Mouse (Mus musculus): ENCODE results near the gene Gipr. TPM values are rescaled to one million over a fixed set of nuclear protein-coding genes. Genes with fewer than 3 reads are reported as not detected.

Gene Gipr
- total and polyA plus RNA-seq, 2 experiments = not detected

- Histone ChIP-seq H3K36me3 (ENCODE audit: control insufficient read depth, insufficient read depth, low read length) (no peaks in the 10 kb centered on the region), H3K4me3 (ENCODE audit: insufficient read depth, low read depth, low read length) (no peak overlapping the region), H3K79me2 (ENCODE audit: control insufficient read depth, insufficient read depth, low read length) (no peaks in the 10 kb centered on the region), H3K4me1 (ENCODE audit: control insufficient read depth, insufficient read depth, low read length) (0 out of 2 replicates have a peak, but pooled peaks cover 2% of the 10 kb centered on the region), H3K27ac (replicated peaks; ENCODE audit: insufficient read depth, low read depth, low read length) (no peak overlapping the region), H3K9ac (ENCODE audit: low read depth, low read length) (no peak overlapping the region), H3K27me3 (ENCODE audit: control insufficient read depth, insufficient read depth, low read length) (peaks cover 16% of the 10 kb centered on the region)
- TF ChIP-seq POLR2A (IDR thresholded peaks at IDR 0.05; ENCODE audit: extremely low read depth, insufficient read depth, low read length) = no peak
- TF ChIP-seq CTCF (IDR thresholded peaks at IDR 0.05; ENCODE audit: low read depth, low read length) = no peak
- WGBS = 83% methylated on average over 7 of the region's 7 CpGs
- DNase-seq (ENCODE audit: extremely low read depth, low read depth, low spot score) = no peak
These were observed 11.3 kb upstream of the Gipr start for GRCm38 (mm10) chr7:19177216-19177615.

- Histone ChIP-seq H3K27me3 (ENCODE audit: control insufficient read depth, insufficient read depth, low read length) (peaks cover 16% of the 10 kb centered on the region), H3K4me1 (ENCODE audit: control insufficient read depth, insufficient read depth, low read length) (no peaks in the 10 kb centered on the region), H3K36me3 (ENCODE audit: control insufficient read depth, insufficient read depth, low read length) (no peaks in the 10 kb centered on the region), H3K27ac (replicated peaks; ENCODE audit: insufficient read depth, low read depth, low read length) (no peak overlapping the region), H3K4me3 (ENCODE audit: insufficient read depth, low read depth, low read length) (no peak overlapping the region), H3K79me2 (ENCODE audit: control insufficient read depth, insufficient read depth, low read length) (no peaks in the 10 kb centered on the region), H3K9ac (ENCODE audit: low read depth, low read length) (no peak overlapping the region)
- TF ChIP-seq CTCF (IDR thresholded peaks at IDR 0.05; ENCODE audit: low read depth, low read length) (no peak), POLR2A (IDR thresholded peaks at IDR 0.05; ENCODE audit: extremely low read depth, insufficient read depth, low read length) (no peak)
- no peak for DNase-seq (ENCODE audit: extremely low read depth, low read depth, low spot score)
- 12% methylated on average over 21 of the region's 21 CpGs for WGBS
These were observed 10.6 kb upstream of the Gipr start for GRCm38 (mm10) chr7:19176516-19176947.

- H3K27me3 ChIP-seq (ENCODE audit: control insufficient read depth, insufficient read depth, low read length) = peaks cover 16% of the 10 kb centered on the region
- no peak for TF ChIP-seq CTCF (IDR thresholded peaks at IDR 0.05; ENCODE audit: low read depth, low read length)
- TF ChIP-seq POLR2A (IDR thresholded peaks at IDR 0.05; ENCODE audit: extremely low read depth, insufficient read depth, low read length) = no peak
- 8% methylated on average over 30 of the region's 30 CpGs for WGBS
These were observed 10.0 kb upstream of the Gipr start, which contains the start of gene Eml2 for GRCm38 (mm10) chr7:19175708-19176515. TSS of gene Eml2 (plus strand) at chr7:19176421.

GRCm38 (mm10) chr7:19172874-19173273 lies 6.9 kb upstream of the Gipr start:
- Histone ChIP-seq H3K4me3 (ENCODE audit: insufficient read depth, low read depth, low read length) (no peak overlapping the region), H3K27ac (replicated peaks; ENCODE audit: insufficient read depth, low read depth, low read length) (no peak overlapping the region), H3K9ac (ENCODE audit: low read depth, low read length) (0 out of 2 replicates have a peak overlapping the region, but pooled peaks have one; percentile 29), H3K79me2 (ENCODE audit: control insufficient read depth, insufficient read depth, low read length) (no peaks in the 10 kb centered on the region), H3K4me1 (ENCODE audit: control insufficient read depth, insufficient read depth, low read length) (no peaks in the 10 kb centered on the region), H3K27me3 (ENCODE audit: control insufficient read depth, insufficient read depth, low read length) (peaks cover 8% of the 10 kb centered on the region), H3K36me3 (ENCODE audit: control insufficient read depth, insufficient read depth, low read length) (no peaks in the 10 kb centered on the region)
- TF ChIP-seq POLR2A (IDR thresholded peaks at IDR 0.05; ENCODE audit: extremely low read depth, insufficient read depth, low read length) = no peak
- TF ChIP-seq CTCF (IDR thresholded peaks at IDR 0.05; ENCODE audit: low read depth, low read length) = peak; percentile 73
- DNase-seq (ENCODE audit: extremely low read depth, low read depth, low spot score) = no peak
- 7% methylated on average over 17 of the region's 17 CpGs for WGBS

More at GRCm38 (mm10) chr7:19175708-19176515, 10.0 kb upstream of the Gipr start, which contains the start of gene Eml2:
- Histone ChIP-seq H3K79me2 (ENCODE audit: control insufficient read depth, insufficient read depth, low read length) (no peaks in the 10 kb centered on the region), H3K36me3 (ENCODE audit: control insufficient read depth, insufficient read depth, low read length) (no peaks in the 10 kb centered on the region), H3K9ac (ENCODE audit: low read depth, low read length) (no peak within 1 kb of the TSS), H3K4me1 (ENCODE audit: control insufficient read depth, insufficient read depth, low read length) (no peaks in the 10 kb centered on the region), H3K27ac (replicated peaks; ENCODE audit: insufficient read depth, low read depth, low read length) (no peak within 1 kb of the TSS), H3K4me3 (ENCODE audit: insufficient read depth, low read depth, low read length) (no peak within 1 kb of the TSS)
- DNase-seq (ENCODE audit: extremely low read depth, low read depth, low spot score) = peak; percentile 43

- TF ChIP-seq POLR2A (IDR thresholded peaks at IDR 0.05; ENCODE audit: extremely low read depth, insufficient read depth, low read length) = no peak
- TF ChIP-seq CTCF (IDR thresholded peaks at IDR 0.05; ENCODE audit: low read depth, low read length) = no peak
- no peaks in the 10 kb centered on the region for H3K79me2 ChIP-seq (ENCODE audit: control insufficient read depth, insufficient read depth, low read length)
- DNase-seq (ENCODE audit: extremely low read depth, low read depth, low spot score) = no peak
- H3K4me3 ChIP-seq (ENCODE audit: insufficient read depth, low read depth, low read length) = no peak overlapping the region
- no peak overlapping the region for H3K27ac ChIP-seq (replicated peaks; ENCODE audit: insufficient read depth, low read depth, low read length)
- peaks cover 7% of the 10 kb centered on the region for H3K27me3 ChIP-seq (ENCODE audit: control insufficient read depth, insufficient read depth, low read length)
- H3K36me3 ChIP-seq (ENCODE audit: control insufficient read depth, insufficient read depth, low read length) = no peaks in the 10 kb centered on the region
- 59% methylated on average over 8 of the region's 8 CpGs for WGBS
- H3K9ac ChIP-seq (ENCODE audit: low read depth, low read length) = no peak overlapping the region
- H3K4me1 ChIP-seq (ENCODE audit: control insufficient read depth, insufficient read depth, low read length) = no peaks in the 10 kb centered on the region
These were observed 5.9 kb upstream of the Gipr start for GRCm38 (mm10) chr7:19171831-19172230.

GRCm38 (mm10) chr7:19170142-19170541 lies 4.2 kb upstream of the Gipr start:
- peaks cover 5% of the 10 kb centered on the region; the same call in 1 of the 2 replicates for H3K27me3 ChIP-seq (ENCODE audit: control insufficient read depth, insufficient read depth, low read length)
- 60% methylated on average over 8 of the region's 8 CpGs for whole genome bisulfite sequencing
- TF ChIP-seq POLR2A (IDR thresholded peaks at IDR 0.05; ENCODE audit: extremely low read depth, insufficient read depth, low read length) (no peak), CTCF (IDR thresholded peaks at IDR 0.05; ENCODE audit: low read depth, low read length) (no peak)
- no peaks in the 10 kb centered on the region for H3K36me3 ChIP-seq (ENCODE audit: control insufficient read depth, insufficient read depth, low read length)
- DNase-seq (ENCODE audit: extremely low read depth, low read depth, low spot score) = no peak
- no peaks in the 10 kb centered on the region for H3K79me2 ChIP-seq (ENCODE audit: control insufficient read depth, insufficient read depth, low read length)
- H3K9ac ChIP-seq (ENCODE audit: low read depth, low read length) = no peak overlapping the region
- no peak overlapping the region for H3K4me3 ChIP-seq (ENCODE audit: insufficient read depth, low read depth, low read length)
- H3K27ac ChIP-seq (replicated peaks; ENCODE audit: insufficient read depth, low read depth, low read length) = no peak overlapping the region
- H3K4me1 ChIP-seq (ENCODE audit: control insufficient read depth, insufficient read depth, low read length) = no peaks in the 10 kb centered on the region

All from liver, adult 2 months (tissue).